ENCODE assay signal across 9 mouse cellular contexts in the genomic region with DNA sequence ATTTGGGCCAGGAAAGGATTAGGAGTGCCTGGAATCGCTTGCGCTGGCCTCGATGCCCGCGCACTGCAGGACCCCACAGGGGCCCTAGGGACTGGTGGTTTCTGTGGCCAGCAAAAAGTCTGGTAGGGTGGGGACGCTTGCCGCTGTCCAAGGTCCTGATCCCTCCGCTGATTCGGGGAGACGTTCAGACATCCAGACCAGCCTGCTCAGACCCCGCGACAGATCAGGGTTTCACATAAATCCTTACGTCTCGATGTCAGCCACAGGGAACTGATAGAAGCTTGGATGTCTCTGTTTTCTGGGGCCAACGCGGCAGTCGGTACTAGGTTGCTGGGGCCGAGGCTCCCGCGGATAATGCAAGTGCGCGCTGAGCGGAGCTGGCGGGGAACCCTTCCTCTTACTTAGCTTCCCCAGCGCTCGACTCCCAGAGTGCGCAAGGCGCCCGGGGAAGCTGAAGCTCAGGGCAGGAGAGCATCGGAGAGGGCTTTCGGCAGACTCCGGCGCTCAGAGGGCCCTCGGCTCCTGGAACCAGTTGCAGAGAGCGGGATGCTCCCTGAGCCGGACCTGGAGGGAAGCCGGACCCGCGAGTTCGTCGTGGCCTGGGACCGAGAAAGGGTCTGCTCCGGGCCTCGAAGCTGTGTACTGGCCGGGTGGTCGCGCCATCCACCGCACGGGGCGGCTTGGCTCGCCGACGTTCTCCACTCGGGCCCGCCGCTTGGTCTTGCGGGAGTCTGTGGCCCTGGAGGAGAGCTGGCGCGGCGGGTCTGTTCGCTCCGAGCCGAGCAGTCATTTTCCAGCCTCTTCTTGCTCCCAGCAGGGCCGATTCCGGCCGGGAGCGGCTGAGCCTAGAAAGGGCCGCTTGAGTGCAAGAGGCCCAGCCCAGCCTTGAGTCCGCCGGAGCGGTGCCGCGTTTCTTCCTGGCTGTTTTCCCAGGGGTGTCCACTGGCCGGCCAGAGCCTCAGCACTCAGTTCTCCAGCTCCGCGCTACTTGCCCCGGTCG. TPM values are rescaled to one million over a fixed set of nuclear protein-coding genes. Genes with fewer than 3 reads are reported as not detected.
A peak's percentile ranks its signal among the peaks of the same experiment; 100 is the strongest.
DNase-seq lines count a peak whose midpoint lies in the region; ATAC-seq and TF ChIP-seq lines count a peak whose summit lies in the region.
"Had no signal": no experiment of that assay in that cellular context is flagged by ENCODE, and none has a peak within 500 bp of the region (broad histone marks: within the 10 kb centered on the region; RNA-seq: fewer than 3 reads in every experiment).

No protein-coding gene starts in this region.

- no peaks in the 10 kb centered on the region for H3K36me3 ChIP-seq in kidney, adult 2 months (ENCODE audit: control insufficient read depth, insufficient read depth, low read length)
- no peaks in the 10 kb centered on the region for H3K36me3 ChIP-seq in neural tube, embryonic 15.5 days

- no peaks in the 10 kb centered on the region for H3K4me1 ChIP-seq in kidney, adult 2 months (ENCODE audit: control insufficient read depth, insufficient read depth, low read length)
- H3K4me1 ChIP-seq in neural tube, embryonic 15.5 days: peaks cover 41% of the 10 kb centered on the region

- peak; percentile 42 to 43 for DNase-seq in cerebellum, postnatal 14 days
- no peak for DNase-seq in cerebellum, adult 8-10 months
- peak; percentile 52 for DNase-seq in c-Kit-positive CD71-positive TER-119-negative erythroid progenitor cells, embryonic 14.5 days (ENCODE audit: low read depth)
- DNase-seq in gastrocnemius, postnatal 4 days (ENCODE audit: low spot score in 2 of 2): peak; percentile 67 to 83
- DNase-seq in kidney, adult 2 months: peak; percentile 52
- peak; percentile 10 to 18 for DNase-seq in lung, adult 18-20 months
- peak; percentile 52 for DNase-seq in thymus, postnatal 25 days

- 0 out of 2 replicates have a peak, but pooled peaks have one; percentile 8 for ATAC-seq in neural tube, embryonic 15.5 days (ENCODE audit: low FRiP score)

- peaks cover 8% of the 10 kb centered on the region for H3K27me3 ChIP-seq in kidney, adult 2 months (replicated peaks; ENCODE audit: control insufficient read depth, insufficient read depth, low read length)
- peaks cover 77% of the 10 kb centered on the region for H3K27me3 ChIP-seq in neural tube, embryonic 15.5 days (replicated peaks)

- no peak for TF ChIP-seq CTCF in kidney, adult 2 months (conservative IDR thresholded peaks at IDR 0.05; ENCODE audit: insufficient read depth, insufficient read length, low read depth, low read length)

- WGBS in kidney, adult 2 months: 2% methylated on average over 77 of the region's 78 CpGs
- WGBS in neural tube, embryonic 15.5 days: under 1% methylated on average over 78 of the region's 78 CpGs

- H3K4me3 ChIP-seq in kidney, adult 2 months (ENCODE audit: insufficient read depth, low read depth, low read length): no peak overlapping the region
- peak overlapping the region; percentile 36 for H3K4me3 ChIP-seq in neural tube, embryonic 15.5 days (replicated peaks)

- no peak overlapping the region for H3K27ac ChIP-seq in kidney, adult 2 months (ENCODE audit: insufficient read depth, low read depth, low read length)
- peak overlapping the region; percentile 76 for H3K27ac ChIP-seq in neural tube, embryonic 15.5 days (replicated peaks)

- no peaks in the 10 kb centered on the region for H3K9me3 ChIP-seq in neural tube, embryonic 15.5 days (replicated peaks)

- no peak for TF ChIP-seq POLR2A in kidney, adult 2 months (IDR thresholded peaks at IDR 0.05; ENCODE audit: low read depth, low read length)

- peak overlapping the region; percentile 39; the same call in 1 of the 2 replicates for H3K9ac ChIP-seq in neural tube, embryonic 15.5 days (replicated peaks)

- peak overlapping the region; percentile 62 for H3K4me2 ChIP-seq in neural tube, embryonic 15.5 days

RNA-seq across cellular contexts. Expression of gene Prrxl1, which starts 1.7 kb away (rescaled TPM):
- total RNA-seq in gastrocnemius, postnatal 4 days (2021): not detected
- not detected in 2 replicates for polyA plus RNA-seq in kidney, adult 2 months (2012; rRNA removed)
- polyA plus RNA-seq in neural tube, embryonic 15.5 days (2015; fragmentation: Nextera tagmentation; extraction: Ambion mirVana): 112 and 125 TPM in 2 replicates
- total RNA-seq: left cerebral cortex, postnatal 10 days had no signal

Comparison
In these comparisons a context has a peak if more than half of its experiments do, and no peak if none do; other contexts are left out.
1. RNA of gene Prrxl1, which starts 1.7 kb away (polyA plus RNA-seq): 112 to 125 TPM in neural tube, embryonic 15.5 days; not detected in kidney, adult 2 months; every median in the first group is over 100 times any median in the second.